Mouse (Mus musculus): ENCODE measurements around the gene Zwint. TPM values are rescaled to one million over a fixed set of nuclear protein-coding genes. Genes with fewer than 3 reads are reported as not detected.

Zwint gene
- polyA plus RNA-seq (2012; rRNA removed): 47.9 and 64.2 TPM in 2 replicates

- peak; percentile 94 for DNase-seq
- Histone ChIP-seq H3K4me3 (ENCODE audit: control insufficient read depth, insufficient read depth, low read length) (peak within 1 kb of the TSS; percentile 93), H3K36me3 (ENCODE audit: control insufficient read depth, insufficient read depth, low read length) (peaks cover 21% of the 10 kb centered on the region), H3K4me1 (replicated peaks; ENCODE audit: control insufficient read depth, insufficient read depth, low read length) (peaks cover 9% of the 10 kb centered on the region), H3K27me3 (ENCODE audit: control insufficient read depth, insufficient read depth, low read length) (no peaks in the 10 kb centered on the region), H3K27ac (ENCODE audit: control insufficient read depth, insufficient read depth, low read length) (peak within 1 kb of the TSS; percentile 45)
- WGBS: 4% methylated on average over 36 of the region's 36 CpGs
- TF ChIP-seq POLR2A (IDR thresholded peaks at IDR 0.05; ENCODE audit: control insufficient read depth, extremely low read depth, insufficient read depth, low read length, poor library complexity) (peak; percentile 67), CTCF (IDR thresholded peaks at IDR 0.05; ENCODE audit: borderline replicate concordance, control insufficient read depth, extremely low read depth, insufficient read depth, low read length, poor library complexity) (0 out of 2 replicates have a peak, but pooled peaks have one; percentile 21)
Observed at GRCm38 (mm10) chr10:72654270-72655016, at the start of gene Zwint. TSS of gene Zwint (plus strand) at chr10:72654845.

GRCm38 (mm10) chr10:72613125-72613915, 41.3 kb upstream of the Zwint start:
- no peak for DNase-seq
- Histone ChIP-seq H3K27me3 (ENCODE audit: control insufficient read depth, insufficient read depth, low read length) (no peaks in the 10 kb centered on the region), H3K36me3 (ENCODE audit: control insufficient read depth, insufficient read depth, low read length) (no peaks in the 10 kb centered on the region), H3K4me1 (replicated peaks; ENCODE audit: control insufficient read depth, insufficient read depth, low read length) (no peaks in the 10 kb centered on the region), H3K27ac (ENCODE audit: control insufficient read depth, insufficient read depth, low read length) (no peak overlapping the region), H3K4me3 (ENCODE audit: control insufficient read depth, insufficient read depth, low read length) (no peak overlapping the region)
- WGBS: 93% methylated on average over 5 of the region's 5 CpGs
- TF ChIP-seq CTCF (IDR thresholded peaks at IDR 0.05; ENCODE audit: borderline replicate concordance, control insufficient read depth, extremely low read depth, insufficient read depth, low read length, poor library complexity) (no peak), POLR2A (IDR thresholded peaks at IDR 0.05; ENCODE audit: control insufficient read depth, extremely low read depth, insufficient read depth, low read length, poor library complexity) (no peak)

GRCm38 (mm10) chr10:72616153-72616552, 38.5 kb upstream of the Zwint start:
- H3K27ac ChIP-seq (ENCODE audit: control insufficient read depth, insufficient read depth, low read length): no peak overlapping the region
- H3K36me3 ChIP-seq (ENCODE audit: control insufficient read depth, insufficient read depth, low read length): no peaks in the 10 kb centered on the region
- H3K27me3 ChIP-seq (ENCODE audit: control insufficient read depth, insufficient read depth, low read length): no peaks in the 10 kb centered on the region
- 88% methylated on average over 2 of the region's 2 CpGs for WGBS
- H3K4me1 ChIP-seq (replicated peaks; ENCODE audit: control insufficient read depth, insufficient read depth, low read length): no peaks in the 10 kb centered on the region
- no peak overlapping the region for H3K4me3 ChIP-seq (ENCODE audit: control insufficient read depth, insufficient read depth, low read length)
- no peak for TF ChIP-seq CTCF (IDR thresholded peaks at IDR 0.05; ENCODE audit: borderline replicate concordance, control insufficient read depth, extremely low read depth, insufficient read depth, low read length, poor library complexity)
- TF ChIP-seq POLR2A (IDR thresholded peaks at IDR 0.05; ENCODE audit: control insufficient read depth, extremely low read depth, insufficient read depth, low read length, poor library complexity): no peak
- no peak for DNase-seq

- H3K36me3 ChIP-seq (ENCODE audit: control insufficient read depth, insufficient read depth, low read length): no peaks in the 10 kb centered on the region
- 57% methylated on average over 2 of the region's 2 CpGs for WGBS
- TF ChIP-seq CTCF (IDR thresholded peaks at IDR 0.05; ENCODE audit: borderline replicate concordance, control insufficient read depth, extremely low read depth, insufficient read depth, low read length, poor library complexity) (no peak), POLR2A (IDR thresholded peaks at IDR 0.05; ENCODE audit: control insufficient read depth, extremely low read depth, insufficient read depth, low read length, poor library complexity) (no peak)
- DNase-seq: no peak
- no peaks in the 10 kb centered on the region for H3K4me1 ChIP-seq (replicated peaks; ENCODE audit: control insufficient read depth, insufficient read depth, low read length)
- H3K4me3 ChIP-seq (ENCODE audit: control insufficient read depth, insufficient read depth, low read length): no peak overlapping the region
- no peak overlapping the region for H3K27ac ChIP-seq (ENCODE audit: control insufficient read depth, insufficient read depth, low read length)
- no peaks in the 10 kb centered on the region for H3K27me3 ChIP-seq (ENCODE audit: control insufficient read depth, insufficient read depth, low read length)
Observed at GRCm38 (mm10) chr10:72620527-72620926, 34.1 kb upstream of the Zwint start.

GRCm38 (mm10) chr10:72623561-72623960, 31.1 kb upstream of the Zwint start:
- 93% methylated on average over 8 of the region's 8 CpGs for WGBS

GRCm38 (mm10) chr10:72634125-72634524, 20.5 kb upstream of the Zwint start:
- no peaks in the 10 kb centered on the region for H3K27me3 ChIP-seq (ENCODE audit: control insufficient read depth, insufficient read depth, low read length)
- TF ChIP-seq CTCF (IDR thresholded peaks at IDR 0.05; ENCODE audit: borderline replicate concordance, control insufficient read depth, extremely low read depth, insufficient read depth, low read length, poor library complexity) (no peak), POLR2A (IDR thresholded peaks at IDR 0.05; ENCODE audit: control insufficient read depth, extremely low read depth, insufficient read depth, low read length, poor library complexity) (no peak)
- H3K4me3 ChIP-seq (ENCODE audit: control insufficient read depth, insufficient read depth, low read length): no peak overlapping the region
- 57% methylated on average over 5 of the region's 5 CpGs for WGBS
- H3K27ac ChIP-seq (ENCODE audit: control insufficient read depth, insufficient read depth, low read length): no peak overlapping the region
- no peak for DNase-seq
- no peaks in the 10 kb centered on the region for H3K4me1 ChIP-seq (replicated peaks; ENCODE audit: control insufficient read depth, insufficient read depth, low read length)
- no peaks in the 10 kb centered on the region for H3K36me3 ChIP-seq (ENCODE audit: control insufficient read depth, insufficient read depth, low read length)

More at GRCm38 (mm10) chr10:72623561-72623960, 31.1 kb upstream of the Zwint start:
- Histone ChIP-seq H3K27ac (ENCODE audit: control insufficient read depth, insufficient read depth, low read length) (no peak overlapping the region), H3K36me3 (ENCODE audit: control insufficient read depth, insufficient read depth, low read length) (no peaks in the 10 kb centered on the region), H3K4me1 (replicated peaks; ENCODE audit: control insufficient read depth, insufficient read depth, low read length) (no peaks in the 10 kb centered on the region), H3K4me3 (ENCODE audit: control insufficient read depth, insufficient read depth, low read length) (no peak overlapping the region), H3K27me3 (ENCODE audit: control insufficient read depth, insufficient read depth, low read length) (no peaks in the 10 kb centered on the region)
- no peak for TF ChIP-seq POLR2A (IDR thresholded peaks at IDR 0.05; ENCODE audit: control insufficient read depth, extremely low read depth, insufficient read depth, low read length, poor library complexity)
- no peak for TF ChIP-seq CTCF (IDR thresholded peaks at IDR 0.05; ENCODE audit: borderline replicate concordance, control insufficient read depth, extremely low read depth, insufficient read depth, low read length, poor library complexity)
- no peak for DNase-seq
